Mouse (Mus musculus) adrenal gland, adult 8-10 months (tissue): ENCODE measurements at regions not wholly inside any gene's neighbourhood (a gene's known extent, or its start where the extent isn't known, plus 50 kb on each side); places are given as distances from the start of the nearest gene placed in this dataset.
A peak's percentile ranks its signal among the peaks of the same experiment; 100 is the strongest.

Experiments
- DNase-seq: peaks from one replicate; pipeline ENCODE4 v3.0.0; 2022

DNA sequence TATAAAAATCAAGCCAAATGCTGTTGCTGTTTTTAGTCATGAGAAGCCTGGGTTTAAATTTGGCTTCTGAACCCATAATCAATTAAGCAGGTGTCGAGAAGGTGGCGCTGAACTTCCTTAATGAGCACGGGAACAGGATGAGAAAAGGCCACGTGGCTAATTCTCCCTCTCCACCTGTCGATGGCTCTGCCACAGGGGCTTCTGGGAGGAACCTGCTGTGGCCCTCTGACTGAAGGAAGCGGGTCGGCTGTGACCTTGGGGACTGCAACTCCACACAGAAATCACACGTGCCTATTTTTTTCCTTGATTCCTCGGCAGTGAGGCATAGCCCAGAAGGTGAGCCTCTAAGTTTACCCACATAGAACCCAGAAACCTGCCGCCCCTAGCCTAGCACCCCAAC is 244.8 kb upstream of the Sulf2 start:
- DNase-seq: no peak

DNA sequence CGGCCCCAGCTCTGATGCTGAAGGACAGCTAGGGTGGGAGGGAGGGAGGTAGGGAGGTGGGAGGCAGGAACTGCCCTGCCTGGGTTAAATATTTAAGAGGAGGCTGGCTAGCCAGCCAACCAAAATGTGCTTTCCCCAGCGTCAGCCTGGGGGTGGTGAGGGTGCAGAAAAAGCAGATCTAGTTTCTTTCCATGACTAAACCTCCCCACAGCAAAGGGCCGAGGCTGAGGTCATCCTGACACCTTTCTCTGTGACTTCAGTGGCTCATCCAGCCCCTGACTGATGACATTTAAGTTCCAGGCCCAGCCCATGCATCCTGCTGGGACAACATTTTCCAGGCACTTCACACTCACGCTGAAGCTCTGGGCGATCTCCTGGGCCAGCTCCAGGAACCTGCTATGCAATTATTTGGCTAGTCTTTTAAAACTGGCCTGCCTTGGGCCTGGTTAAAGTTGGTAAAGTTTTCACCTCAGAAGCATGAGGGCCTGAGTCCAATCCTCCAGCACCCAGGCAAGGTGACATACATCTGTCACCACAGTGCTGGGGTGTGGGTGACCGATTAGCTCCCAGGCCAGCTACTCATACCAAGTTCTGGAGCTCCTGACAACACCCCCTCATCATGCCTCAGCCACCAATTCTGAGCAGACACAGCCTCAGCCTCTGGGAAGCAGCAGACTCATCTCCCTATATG is 243.8 kb upstream of the Sulf2 start:
- peak; percentile 66 for DNase-seq

DNA sequence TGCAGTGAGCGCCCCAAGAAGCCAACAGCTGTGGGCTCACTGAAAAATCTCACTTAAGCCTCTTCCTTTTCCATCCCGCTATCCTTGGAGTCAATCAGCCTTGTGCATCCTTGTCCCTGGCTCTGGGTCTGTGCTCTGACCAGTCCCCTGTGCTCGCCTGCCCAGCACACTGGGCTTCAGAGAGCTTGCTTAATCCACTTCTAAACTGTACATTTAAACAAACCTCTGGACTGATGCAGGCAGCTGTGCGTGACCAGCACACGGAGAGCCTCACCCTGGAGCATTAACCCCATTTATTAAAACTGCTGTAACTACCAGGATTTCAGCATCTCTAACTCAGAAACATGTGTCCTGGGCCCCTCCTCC is 243.3 kb upstream of the Sulf2 start:
- DNase-seq: no peak

DNA sequence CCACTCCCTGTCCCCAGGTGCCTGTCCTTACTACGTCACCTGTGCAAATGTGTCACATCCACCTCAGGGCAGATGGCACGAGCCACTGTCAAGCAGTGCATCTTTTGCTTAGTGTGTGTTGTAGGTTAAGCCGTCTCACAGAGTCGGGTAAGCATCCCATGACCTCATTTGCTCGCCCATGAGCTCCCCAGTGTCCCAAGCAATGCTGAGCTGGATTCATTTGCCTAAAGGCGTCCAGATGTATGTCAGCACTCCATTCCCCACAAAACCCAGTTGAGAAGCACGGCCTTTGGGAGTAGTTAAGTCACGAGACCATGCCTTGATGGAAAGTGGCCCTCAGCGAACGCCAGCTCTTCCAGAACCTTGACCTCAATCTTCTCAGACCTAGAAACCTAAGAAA is 242.7 kb upstream of the Sulf2 start:
- DNase-seq: no peak

DNA sequence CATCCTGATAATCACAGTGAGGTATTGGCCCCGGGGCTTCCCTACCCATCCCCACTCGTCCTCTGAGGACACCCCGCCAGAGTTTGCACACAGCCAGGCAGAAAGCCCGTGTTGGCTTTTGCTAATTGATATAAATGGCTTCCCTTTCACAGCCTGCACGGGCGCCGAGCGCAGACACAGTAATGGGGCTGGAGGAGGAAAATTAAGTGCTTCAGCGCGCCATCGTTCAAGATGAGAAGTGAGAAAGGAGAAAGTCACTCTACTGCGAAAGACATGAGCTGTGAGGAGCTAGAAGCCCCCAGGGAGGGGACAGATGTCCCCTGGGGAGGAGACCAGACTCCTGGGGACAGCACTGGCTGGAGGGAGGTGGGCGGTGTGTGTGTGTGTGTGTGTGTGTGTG is 239.2 kb upstream of the Sulf2 start:
- no peak for DNase-seq

DNA sequence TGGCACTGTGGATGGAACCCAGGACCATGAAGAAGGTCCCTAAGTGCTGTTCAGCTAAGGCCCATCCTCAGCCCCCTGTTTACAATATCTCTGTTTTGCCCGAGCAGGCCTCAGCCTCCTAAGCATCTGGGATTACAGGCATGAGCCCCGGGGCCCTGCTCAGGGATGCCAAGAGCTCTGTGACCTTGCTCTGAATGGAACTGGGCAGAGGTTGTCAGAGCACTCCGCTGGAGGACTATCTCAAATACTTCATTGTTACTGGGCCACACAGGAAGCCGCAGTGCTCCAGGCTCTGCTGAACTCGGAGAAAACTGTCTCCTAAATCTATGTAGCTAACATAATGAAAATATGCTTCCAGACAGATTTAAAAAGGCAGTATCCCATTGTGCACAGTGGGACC is 235.7 kb upstream of the Sulf2 start:
- no peak for DNase-seq

DNA sequence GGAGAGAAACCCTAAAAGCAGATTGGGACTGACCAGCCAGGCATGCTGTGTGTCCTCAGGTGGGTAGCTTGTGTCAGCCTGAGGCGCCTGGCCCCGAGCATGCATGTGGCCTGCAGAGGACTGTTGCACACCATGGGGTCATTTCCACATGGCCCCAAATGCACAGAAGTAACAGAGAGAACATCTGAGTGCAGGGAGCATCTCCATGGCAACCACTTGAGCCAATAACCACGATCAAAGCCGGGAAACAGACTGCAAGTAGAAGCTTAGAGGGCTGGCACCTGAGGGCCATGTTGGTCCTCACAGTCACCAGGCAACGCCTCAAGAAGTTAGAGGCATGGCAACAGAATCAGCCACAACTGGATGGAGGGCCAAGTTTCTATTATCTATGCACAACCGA is 232.6 kb upstream of the Sulf2 start:
- DNase-seq: no peak

DNA sequence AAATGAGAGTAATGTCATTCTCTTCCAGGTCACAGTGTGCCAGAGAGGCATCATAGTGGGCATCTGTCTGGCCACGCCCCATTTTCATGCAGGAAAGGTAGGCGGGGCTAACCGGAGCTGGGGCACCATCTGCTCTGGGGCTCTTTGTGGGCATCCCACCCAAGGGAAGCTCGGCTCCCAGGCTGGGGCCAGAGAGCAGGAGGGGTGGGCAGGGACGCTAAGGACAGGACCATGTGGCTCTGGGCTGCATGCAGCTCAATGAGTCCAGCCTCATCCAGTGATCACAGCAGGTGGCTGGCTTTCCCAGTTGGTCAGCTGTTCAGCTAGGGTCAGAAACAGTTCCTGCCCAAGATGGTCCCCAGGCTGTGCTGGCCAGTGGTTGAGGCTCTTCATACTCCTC is 231.4 kb upstream of the Sulf2 start:
- no peak for DNase-seq

DNA sequence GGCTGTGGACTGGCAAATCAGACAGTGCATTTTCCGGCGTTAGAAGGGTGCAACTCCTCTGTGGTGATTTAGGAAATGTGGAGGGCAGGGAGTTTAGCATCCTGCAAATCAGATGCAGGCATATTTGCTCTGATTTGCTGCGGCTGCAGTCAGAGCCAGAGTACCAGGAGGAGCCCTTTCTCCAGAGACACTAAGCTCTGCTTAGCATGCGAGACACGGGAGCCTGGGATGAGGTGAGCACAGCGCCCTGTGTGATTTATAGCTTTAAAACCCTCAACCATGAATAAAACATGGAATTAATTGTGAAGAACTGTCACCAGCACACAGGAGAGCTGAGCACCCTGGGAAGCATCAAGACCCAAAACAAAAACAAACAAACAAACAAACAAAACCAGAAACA is 229.1 kb upstream of the Sulf2 start:
- DNase-seq: no peak

DNA sequence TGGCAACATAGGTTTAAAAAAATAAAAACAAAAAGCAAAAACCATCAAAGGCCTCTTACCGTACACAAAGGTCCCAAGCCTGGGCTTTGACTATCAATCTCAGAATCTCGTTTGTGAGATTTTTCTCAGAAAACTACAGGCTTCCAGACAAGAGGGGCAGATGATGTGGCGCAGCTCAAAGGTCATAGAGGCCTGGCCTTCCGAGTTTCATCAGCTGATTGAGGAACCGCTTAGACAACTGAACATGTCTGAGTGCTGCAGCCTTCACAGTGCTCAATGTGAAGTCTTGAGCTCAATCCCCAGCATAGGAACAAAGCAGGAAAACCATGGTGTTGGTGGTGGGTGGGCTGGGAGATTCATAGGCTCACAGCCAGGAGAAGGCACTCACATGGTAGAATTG is 227.9 kb upstream of the Sulf2 start:
- no peak for DNase-seq

DNA sequence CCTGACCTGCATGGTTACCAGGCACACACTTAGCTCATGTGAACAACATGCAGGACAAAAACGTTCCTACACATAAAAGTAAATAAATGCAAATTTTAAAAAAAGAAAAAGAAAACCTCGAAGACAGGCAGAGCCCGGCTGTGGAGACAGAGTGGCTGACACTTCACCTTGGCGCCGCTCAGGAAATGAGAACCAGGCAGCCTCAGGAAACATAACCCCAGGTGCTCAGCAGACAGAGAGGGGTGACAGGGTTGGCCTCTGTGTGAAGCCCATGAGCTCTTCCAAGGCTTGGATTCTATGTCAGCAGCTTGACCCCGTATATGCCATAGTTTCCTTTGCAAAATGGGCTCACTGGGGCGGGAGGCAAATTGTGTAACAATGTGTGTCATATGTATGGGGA is 226.7 kb upstream of the Sulf2 start:
- DNase-seq: no peak

DNA sequence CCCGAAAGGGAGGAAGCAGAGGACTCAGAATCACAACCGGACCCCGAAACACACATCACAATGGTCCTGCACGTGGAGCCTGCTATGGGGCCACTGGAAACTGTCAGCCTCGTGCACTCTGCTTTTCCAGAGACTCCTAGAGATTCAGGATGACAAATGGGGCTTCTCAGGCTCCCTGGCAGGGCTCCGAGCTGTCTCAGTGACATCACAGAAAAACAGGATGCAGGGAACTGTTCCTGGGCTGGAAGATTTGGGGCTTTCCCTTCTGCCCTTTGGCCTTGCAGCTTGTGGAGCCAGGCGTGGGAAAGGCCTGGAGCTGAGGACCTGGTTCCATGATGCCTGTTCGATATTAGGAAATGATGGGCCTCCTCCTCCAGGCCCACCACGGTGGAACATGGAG is 225.4 kb upstream of the Sulf2 start:
- peak; percentile 42 for DNase-seq

DNA sequence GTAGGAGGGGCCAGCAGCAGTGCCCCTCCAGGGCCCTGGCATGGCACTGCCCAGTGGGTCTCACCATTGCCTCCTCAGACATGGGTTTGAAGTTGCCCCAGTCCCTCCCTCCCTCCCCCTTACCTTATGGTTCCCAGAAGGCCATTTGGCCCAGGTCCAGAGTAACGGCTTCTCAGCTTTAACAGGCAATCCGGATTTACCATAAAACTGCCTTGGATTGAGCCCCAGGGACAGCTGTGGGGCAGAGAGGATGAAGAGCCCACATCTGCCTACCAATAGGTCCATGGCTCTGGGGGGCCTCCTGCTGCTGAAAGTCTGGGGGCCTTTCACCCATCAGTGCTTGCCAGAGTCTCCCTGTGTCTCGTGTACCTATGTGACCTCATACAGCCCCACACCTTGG is 222.9 kb upstream of the Sulf2 start:
- no peak for DNase-seq

DNA sequence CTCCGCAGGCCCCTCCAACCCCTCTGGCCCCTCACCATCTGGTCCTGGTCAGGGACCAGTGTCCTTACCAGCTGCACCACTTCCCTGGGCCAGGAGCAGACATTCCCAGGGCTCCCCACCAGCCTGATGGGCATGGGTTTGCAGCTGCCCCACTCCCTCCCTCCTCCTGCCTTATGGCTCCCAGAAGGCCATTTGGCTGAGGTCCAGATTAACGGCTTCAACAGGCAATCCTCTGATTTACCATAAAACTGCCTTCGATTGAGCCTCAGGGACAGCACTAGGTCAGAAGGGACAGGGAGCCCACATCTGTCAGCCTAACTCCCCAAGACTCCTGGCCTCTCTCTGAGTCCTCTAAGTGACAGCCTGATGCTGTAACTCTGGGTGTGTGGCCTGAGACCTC is 221.9 kb upstream of the Sulf2 start:
- DNase-seq: no peak

DNA sequence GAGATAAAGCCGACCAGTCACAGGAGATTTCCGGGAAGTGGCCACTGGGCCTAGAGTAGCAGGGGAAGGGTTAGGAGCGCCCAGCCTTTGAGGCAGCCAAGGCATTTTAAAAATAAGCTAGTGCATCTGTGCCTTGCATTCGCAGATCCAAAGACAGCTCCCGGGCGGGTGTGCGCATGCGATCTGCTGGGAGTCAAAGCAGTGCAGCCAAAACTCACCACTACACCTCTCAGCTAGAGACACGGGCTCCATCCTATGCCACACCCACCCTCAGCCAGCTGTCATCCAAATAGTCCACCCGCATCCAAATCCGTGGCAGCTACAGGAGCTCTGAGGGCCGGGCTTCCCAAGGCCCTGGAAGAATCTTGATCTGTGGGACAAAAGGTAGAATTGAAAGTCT is 220.2 kb upstream of the Sulf2 start:
- no peak for DNase-seq

DNA sequence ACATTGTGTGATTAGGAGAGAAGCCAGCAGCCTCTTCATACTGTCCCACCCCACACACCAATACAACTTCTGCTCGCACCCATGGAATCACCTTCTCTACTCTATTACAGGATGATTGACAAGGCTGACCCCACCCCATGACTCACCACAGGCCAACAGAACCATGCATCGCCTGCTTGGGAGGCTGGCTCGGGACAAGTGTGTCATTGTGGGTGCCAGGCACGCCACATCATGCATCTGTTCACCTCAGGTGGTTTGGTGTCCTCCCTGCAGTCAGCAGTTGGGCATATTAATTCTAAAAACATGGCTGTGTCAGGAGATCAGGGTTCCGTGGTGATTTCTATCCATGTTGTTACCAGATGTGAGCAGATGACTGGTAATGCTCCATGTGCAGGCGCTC is 215.3 kb upstream of the Sulf2 start:
- DNase-seq: no peak

DNA sequence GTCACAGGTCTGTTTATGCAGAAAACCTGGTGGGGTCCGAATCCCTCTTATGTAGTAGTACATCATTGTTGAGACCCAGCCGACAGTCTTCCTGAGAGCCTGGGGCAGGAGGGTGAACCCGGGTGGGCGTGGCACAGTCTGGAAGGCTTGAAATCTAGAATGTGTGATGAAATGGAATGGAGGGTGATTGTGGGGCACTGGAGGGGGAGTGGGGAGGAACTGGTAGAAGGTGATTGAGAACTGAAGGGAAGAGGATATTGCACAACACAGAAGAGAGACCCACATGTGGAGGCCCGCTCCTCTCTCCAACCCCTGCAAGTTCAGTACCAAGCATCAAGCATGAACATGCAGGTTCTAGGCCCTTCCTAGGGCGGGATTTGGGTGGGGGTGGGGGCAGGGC is 206.2 kb upstream of the Sulf2 start:
- DNase-seq: no peak

DNA sequence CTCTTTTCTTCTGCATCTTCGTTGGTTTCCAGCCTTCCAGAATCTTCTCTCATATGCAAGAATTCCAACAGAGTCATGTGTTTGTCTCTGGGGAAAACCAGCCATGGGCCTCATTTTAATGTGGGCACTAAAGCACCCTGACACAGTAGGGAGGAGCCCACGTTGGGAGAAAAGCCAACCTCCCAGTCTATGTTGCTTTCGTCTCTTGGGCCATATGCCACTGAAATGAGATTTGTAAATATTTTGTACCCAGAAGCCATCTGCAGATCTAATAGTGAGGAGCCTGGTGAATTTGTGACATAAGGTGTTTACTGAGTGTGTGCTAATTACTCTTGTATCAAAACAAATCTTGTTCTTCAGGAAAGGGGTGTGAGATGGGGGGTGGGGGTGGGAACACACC is 205.3 kb upstream of the Sulf2 start:
- no peak for DNase-seq

DNA sequence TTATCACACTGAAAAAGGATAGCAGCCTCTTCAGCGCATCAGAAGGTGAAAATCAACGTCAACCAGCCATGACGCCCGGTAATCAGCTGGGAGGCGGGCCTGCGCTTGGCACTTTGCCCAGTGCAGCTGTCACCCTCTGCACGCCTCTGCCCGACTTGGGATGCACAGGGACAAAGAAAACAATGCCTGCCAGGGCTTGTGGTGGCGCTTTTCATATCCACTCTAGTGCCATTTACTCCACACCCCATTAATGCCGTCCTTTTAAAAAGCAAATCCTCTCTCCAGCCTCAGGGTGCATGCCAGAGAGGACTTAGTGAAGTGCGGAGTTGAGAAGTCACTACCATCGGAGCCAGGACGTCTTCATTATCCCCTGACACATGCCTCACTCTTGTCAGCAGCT is 204.5 kb upstream of the Sulf2 start:
- no peak for DNase-seq

DNA sequence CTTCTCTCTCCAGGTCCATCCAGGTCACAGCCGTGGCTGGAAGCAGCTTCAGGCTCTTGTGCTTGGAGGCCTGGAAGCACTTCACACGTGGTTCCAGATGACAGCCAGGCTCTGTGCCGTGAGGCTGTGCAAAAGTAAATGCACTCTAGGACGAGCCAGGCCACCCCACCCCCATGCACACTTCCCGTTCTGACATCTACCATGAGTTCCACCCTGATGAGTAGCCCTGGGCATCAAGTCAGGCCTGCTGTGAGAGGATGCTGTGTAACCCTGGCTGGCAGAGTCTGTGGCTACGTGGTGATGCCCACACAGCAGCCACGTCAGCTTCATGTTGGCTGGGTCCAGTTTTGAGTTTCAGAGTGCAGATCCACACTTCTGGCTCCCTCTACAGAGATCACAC is 202.4 kb upstream of the Sulf2 start:
- no peak for DNase-seq

DNA sequence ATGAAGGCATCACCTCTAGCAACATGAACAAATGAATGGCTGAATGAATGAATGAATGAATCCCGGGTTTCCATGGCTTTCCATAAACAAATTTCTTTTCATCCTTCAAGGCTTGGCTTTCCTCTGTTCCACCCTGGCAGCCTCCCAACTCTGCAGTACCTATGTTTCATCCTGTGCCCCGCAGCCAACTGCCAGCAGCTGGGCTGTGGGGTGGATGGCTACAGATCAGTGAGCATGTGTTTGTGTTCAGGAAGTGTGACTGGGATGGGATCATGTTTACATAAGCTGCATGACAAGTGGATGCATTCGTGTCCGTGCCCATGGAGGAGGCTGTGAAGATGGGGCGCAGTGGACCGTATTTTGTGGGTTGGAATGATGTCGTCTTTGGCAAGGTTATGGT is 200.5 kb upstream of the Sulf2 start:
- no peak for DNase-seq

DNA sequence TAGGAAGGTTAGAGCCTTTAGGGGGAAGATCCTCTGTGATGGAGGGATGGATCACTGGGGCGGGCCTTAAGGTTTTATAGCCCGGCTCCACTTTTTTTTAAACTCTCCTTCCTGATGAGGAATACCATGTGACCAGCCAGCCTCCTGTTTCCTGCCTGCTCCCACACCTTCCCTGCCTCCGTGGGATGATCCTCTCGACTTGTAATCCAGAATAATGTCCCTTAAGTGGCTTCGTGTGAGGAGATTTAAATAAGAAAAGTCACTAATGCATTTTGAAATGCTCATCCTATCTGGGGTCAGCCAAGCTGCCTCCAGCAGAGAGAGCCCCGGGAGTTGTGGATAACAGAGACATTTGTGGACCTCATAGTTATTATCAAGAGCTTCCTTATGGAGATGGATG is 200.0 kb upstream of the Sulf2 start:
- no peak for DNase-seq

DNA sequence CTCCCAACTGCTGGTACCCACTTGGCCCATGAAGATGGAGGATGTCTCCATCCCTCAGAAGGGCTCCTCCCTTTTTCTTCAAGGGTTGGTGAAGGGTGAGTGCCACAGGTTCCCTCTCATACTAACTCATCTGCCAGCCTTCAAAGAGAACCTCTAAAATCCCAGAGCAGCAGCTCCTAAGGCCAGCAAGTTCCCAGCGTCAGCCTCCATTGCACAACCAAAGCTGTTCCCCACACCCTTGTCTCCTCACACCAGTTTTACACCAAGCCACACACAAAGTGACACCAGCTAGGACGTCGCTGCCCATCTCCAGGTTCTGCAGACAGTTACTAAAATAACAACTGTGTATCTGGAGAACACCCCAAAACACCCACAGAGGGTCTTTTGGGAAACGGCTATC is 198.9 kb upstream of the Sulf2 start:
- DNase-seq: no peak

DNA sequence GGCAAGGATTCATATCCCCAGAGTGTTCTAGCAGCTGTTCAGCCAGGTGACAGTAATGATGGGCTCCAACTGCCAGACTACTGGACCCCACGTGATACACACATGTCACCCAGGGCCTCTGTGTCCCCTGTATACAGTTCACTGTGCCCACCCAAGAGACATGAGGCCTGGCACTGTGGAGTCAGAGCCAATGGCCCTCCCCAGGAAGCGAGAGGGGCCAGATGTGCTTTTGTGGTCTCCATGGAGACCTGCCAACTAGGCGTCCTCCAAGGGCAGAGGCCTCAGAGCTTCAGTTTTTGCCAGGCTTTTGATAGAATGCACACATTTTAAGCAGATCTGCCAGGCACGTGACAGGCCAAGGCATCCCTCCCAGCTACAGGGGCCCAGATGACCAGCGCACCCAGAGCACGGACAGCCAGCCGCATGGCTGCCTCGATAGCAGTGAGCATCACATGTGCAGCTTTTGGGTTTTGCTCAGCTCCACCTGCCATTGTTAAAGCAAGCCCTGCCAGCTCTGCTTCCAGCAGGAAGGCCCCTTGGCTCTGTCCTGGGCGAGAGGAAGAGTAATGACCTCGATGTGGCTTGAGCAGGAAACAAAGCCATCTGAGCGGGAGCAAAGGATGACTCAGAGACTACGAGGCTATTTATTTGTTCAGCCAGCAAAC is 198.1 kb upstream of the Sulf2 start:
- DNase-seq: peak; percentile 67

DNA sequence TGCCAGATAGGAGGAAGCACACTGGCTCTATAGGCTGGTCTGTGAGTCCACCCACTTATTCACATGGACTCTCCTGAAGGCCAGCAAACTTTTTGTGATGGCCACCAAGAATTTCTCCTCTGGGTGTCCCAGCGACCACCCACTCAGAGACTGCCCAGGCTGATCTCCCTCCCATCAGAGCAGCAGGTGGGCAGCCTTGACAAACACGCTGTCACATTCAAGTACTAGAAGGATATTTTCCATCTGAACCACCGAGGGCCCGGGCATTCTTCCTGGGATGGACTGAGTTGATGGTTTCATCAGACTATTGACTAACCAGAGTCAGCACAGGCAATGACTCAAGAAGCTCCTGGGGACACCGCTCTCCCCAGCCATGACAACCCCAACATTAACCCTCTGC is 196.5 kb upstream of the Sulf2 start:
- no peak for DNase-seq
